Mouse (Mus musculus) G1E (cell line): Measurements from ENCODE around the gene Eya3.

ENCODE experiments used
- CTCF ChIP-seq: IDR thresholded peaks from 2 replicates; pipeline ENCODE4 v1.5.1; 2012; ENCODE audit warnings: low read depth, low read length, inconsistent platforms, mixed read lengths
- POLR2AphosphoS5 ChIP-seq: IDR thresholded peaks from 2 replicates; pipeline ENCODE4 v1.6.1; 2012; ENCODE audit warnings: low read depth, low read length, inconsistent platforms; ENCODE audit not compliant: insufficient replicate concordance
- TAL1 ChIP-seq: conservative IDR thresholded peaks from 2 replicates; pipeline ENCODE4 v1.6.1; 2012; ENCODE audit warnings: low read depth, low read length, inconsistent platforms, mixed read lengths

DNA sequence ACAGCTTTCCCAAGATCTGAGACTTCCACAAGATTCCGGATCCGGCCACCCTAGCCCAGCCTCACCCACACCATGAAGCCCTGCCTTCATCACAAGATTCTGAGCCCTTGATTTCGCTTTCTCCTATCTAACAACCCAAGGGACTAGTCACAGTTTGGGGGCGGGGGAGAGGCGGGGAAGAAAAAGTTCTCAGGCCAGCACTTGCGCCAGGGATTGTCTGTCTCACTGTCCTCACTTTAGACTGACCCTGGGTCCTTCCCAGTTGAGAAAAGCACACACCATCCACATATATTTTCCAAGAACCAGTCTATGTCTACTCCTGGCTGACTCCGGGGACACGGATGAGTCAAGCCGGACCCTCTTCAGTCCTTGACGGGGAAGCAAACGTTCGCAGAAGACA lies 92.8 kb downstream of the Eya3 start:
- no peak for TF ChIP-seq CTCF
- no peak for TF ChIP-seq POLR2AphosphoS5
- no peak for TF ChIP-seq TAL1
